Mouse (Mus musculus) thymus, postnatal 10 days (tissue): ENCODE data around the gene Gcnt2.
"Not testable (repeated sequence)": the region's sequence is repeated elsewhere in the genome, so short reads cannot be mapped to it uniquely, and the experiment has no call there.

Experiments used
- DNase-seq, 2 experiments: peaks; one replicate each; pipeline ENCODE4 v3.0.0; 2021; ENCODE audit warnings: low spot score in 2 of 2

Gcnt2 gene

GRCm38 (mm10) chr13:40994487-40995263 lies 135.1 kb downstream of the Gcnt2 start:
- DNase-seq: no peak

- not testable (repeated sequence) for DNase-seq
Observed at GRCm38 (mm10) chr13:40998537-40998936, 139.0 kb downstream of the Gcnt2 start.

GRCm38 (mm10) chr13:41000140-41000925 lies 140.8 kb downstream of the Gcnt2 start:
- peak; percentile 22 to 33 for DNase-seq

GRCm38 (mm10) chr13:41000926-41001639 lies 141.5 kb downstream of the Gcnt2 start, which contains the start of gene Pak1ip1:
Gene Pak1ip1, plus strand, starts transcription at chr13:41001023.
- peak; percentile 85 to 87 for DNase-seq

GRCm38 (mm10) chr13:41002001-41002400 lies 142.4 kb downstream of the Gcnt2 start:
- DNase-seq: no peak

GRCm38 (mm10) chr13:41006244-41006643 lies 146.7 kb downstream of the Gcnt2 start:
- DNase-seq: no peak

- no peak for DNase-seq
Observed at GRCm38 (mm10) chr13:41008271-41008670, 148.7 kb downstream of the Gcnt2 start.

- no peak for DNase-seq
Observed at GRCm38 (mm10) chr13:41008946-41009345, 149.4 kb downstream of the Gcnt2 start.
